Mouse (Mus musculus) ES-E14 (cell line): ENCODE results near the gene Ankrd13d.

Experiments
- MAFK ChIP-seq: IDR thresholded peaks from 2 replicates; pipeline ENCODE4 v1.6.1; 2014; ENCODE audit warnings: mild to moderate bottlenecking, low read depth, low read length, inconsistent platforms; ENCODE audit not compliant: insufficient read depth
- ZNF384 ChIP-seq: IDR thresholded peaks from 2 replicates; pipeline ENCODE4 v1.6.1; 2012; ENCODE audit warnings: low read depth, low read length, inconsistent platforms

DNA sequence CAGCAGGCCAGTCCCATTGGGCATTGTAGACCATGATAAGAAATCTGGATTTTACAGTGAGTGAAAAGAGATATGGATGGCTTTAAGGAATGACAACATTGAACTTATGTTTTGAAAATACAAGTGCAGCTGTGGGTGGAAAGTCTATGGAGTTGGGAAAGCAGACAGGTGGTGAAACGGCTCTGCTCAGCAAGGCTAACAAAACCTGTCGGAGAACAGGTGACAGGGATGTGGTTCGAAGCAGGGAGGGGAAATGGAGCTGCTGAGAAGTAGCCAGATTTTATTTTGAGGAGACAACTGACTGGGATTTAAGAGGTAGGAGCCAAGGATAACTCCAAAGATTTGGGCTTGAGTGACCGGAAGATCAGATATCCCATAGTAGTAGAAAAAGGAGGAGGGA is 48.4 kb downstream of the Ankrd13d start:
- no peak for TF ChIP-seq MAFK
- TF ChIP-seq ZNF384 = no peak
